Mouse (Mus musculus) liver, embryonic 13.5 days (tissue): ENCODE results near the gene Krt10. TPM values are rescaled to one million over a fixed set of nuclear protein-coding genes. Genes with fewer than 3 reads are reported as not detected.

ENCODE experiments used
- ATAC-seq: fragments of 200-750 bp; cut with Nextera tagmentation; 2 replicates; pipeline ENCODE4 v1.8.0; 2017; ENCODE audit warnings: low read depth, mild to moderate bottlenecking, moderate number of reproducible peaks, moderate library complexity
- DNase-seq: peaks from one replicate; pipeline ENCODE4 v3.0.0; 2022
- H3K27ac ChIP-seq: fragments of 300-500 bp; sonication (generic); 2 replicates; pipeline ENCODE4 v1.5.1; 2015; ENCODE audit warnings: moderate library complexity, mild to moderate bottlenecking, inconsistent platforms
- H3K27me3 ChIP-seq: fragments of 300-500 bp; sonication (generic); 2 replicates; pipeline ENCODE4 v1.6.1; 2015; ENCODE audit warnings: mild to moderate bottlenecking, inconsistent platforms
- H3K36me3 ChIP-seq: fragments of 300-500 bp; sonication (generic); 2 replicates; pipeline ENCODE4 v1.6.1; 2015; ENCODE audit warnings: mild to moderate bottlenecking, inconsistent platforms
- H3K4me1 ChIP-seq: fragments of 300-500 bp; sonication (generic); replicated peaks from 2 replicates; pipeline ENCODE4 v1.6.1; 2015; ENCODE audit warnings: inconsistent platforms
- H3K4me2 ChIP-seq: fragments of 300-500 bp; sonication (generic); 2 replicates; pipeline ENCODE4 v1.6.1; 2015; ENCODE audit warnings: inconsistent platforms, mild to moderate bottlenecking, moderate library complexity
- H3K4me3 ChIP-seq: fragments of 300-500 bp; sonication (generic); replicated peaks from 2 replicates; pipeline ENCODE4 v1.5.1; 2015; ENCODE audit warnings: mild to moderate bottlenecking, inconsistent platforms
- H3K9ac ChIP-seq: fragments of 300-500 bp; sonication (generic); 2 replicates; pipeline ENCODE4 v1.6.1; 2015; ENCODE audit warnings: mild to moderate bottlenecking, inconsistent platforms
- H3K9me3 ChIP-seq: fragments of 300-500 bp; sonication (generic); replicated peaks from 2 replicates; pipeline ENCODE4 v1.6.1; 2016; ENCODE audit warnings: inconsistent platforms
- WGBS: fragments of 180-500 bp; shearing (Covaris S2); methylation state at CpG from one replicate; pipeline ENCODE4 v1.1.7; 2015; ENCODE audit not compliant: insufficient replicate concordance; 5-methylcytosine and 5-hydroxymethylcytosine counted together
- polyA plus RNA-seq: library from polyadenylated mRNA; unstranded; fragments of >200 nt; fragmentation: Nextera tagmentation; extraction: Ambion mirVana; gene quantifications from 2 replicates; pipeline ENCODE4 v1.2.1, GENCODE M21; 2015

Krt10 gene
- polyA plus RNA-seq = 4.2 and 4.6 TPM in 2 replicates

GRCm38 (mm10) chr11:99389264-99389663 lies at the start of gene Krt10:
TSS of gene Krt10 (minus strand) at chr11:99389364.
- no peak within 1 kb of the TSS for H3K27ac ChIP-seq
- no peak for DNase-seq
- H3K9ac ChIP-seq = no peak within 1 kb of the TSS
- 65% methylated on average over 4 of the region's 4 CpGs for WGBS
- peaks cover 11% of the 10 kb centered on the region for H3K27me3 ChIP-seq
- H3K4me3 ChIP-seq = no peak within 1 kb of the TSS
- H3K36me3 ChIP-seq = no peaks in the 10 kb centered on the region
- H3K4me2 ChIP-seq = no peak within 1 kb of the TSS
- H3K4me1 ChIP-seq = peaks cover 6% of the 10 kb centered on the region
- no peak for ATAC-seq
- no peaks in the 10 kb centered on the region for H3K9me3 ChIP-seq

GRCm38 (mm10) chr11:99437972-99438371 lies 48.8 kb upstream of the Krt10 start, which contains the start of gene Krt20:
TSS of gene Krt20 (minus strand) at chr11:99438150.
- Histone ChIP-seq H3K9ac (peak within 1 kb of the TSS; percentile 13; the same call in 1 of the 2 replicates), H3K27ac (no peak within 1 kb of the TSS; the same call in 1 of the 2 replicates), H3K4me1 (0 out of 2 replicates have a peak, but pooled peaks cover 4% of the 10 kb centered on the region), H3K9me3 (no peaks in the 10 kb centered on the region), H3K4me3 (peak within 1 kb of the TSS; percentile 40), H3K27me3 (no peaks in the 10 kb centered on the region), H3K4me2 (peak within 1 kb of the TSS; percentile 35), H3K36me3 (no peaks in the 10 kb centered on the region)
- DNase-seq (no peak), ATAC-seq (peak; percentile 41; the same call in 1 of the 2 replicates)
- WGBS = 32% methylated on average over 10 of the region's 10 CpGs

GRCm38 (mm10) chr11:99436625-99437024 lies 47.5 kb upstream of the Krt10 start:
- 45% methylated on average over 4 of the region's 4 CpGs for WGBS
- Histone ChIP-seq H3K4me1 (0 out of 2 replicates have a peak, but pooled peaks cover 4% of the 10 kb centered on the region), H3K36me3 (no peaks in the 10 kb centered on the region), H3K27ac (no peak overlapping the region), H3K9me3 (no peaks in the 10 kb centered on the region), H3K4me2 (peak overlapping the region; percentile 35), H3K27me3 (no peaks in the 10 kb centered on the region), H3K4me3 (peak overlapping the region; percentile 32), H3K9ac (0 out of 2 replicates have a peak overlapping the region, but pooled peaks have one; percentile 13)
- ATAC-seq (no peak), DNase-seq (no peak)

- Histone ChIP-seq H3K4me2 (no peak overlapping the region), H3K4me3 (no peak overlapping the region), H3K27me3 (no peaks in the 10 kb centered on the region), H3K9ac (no peak overlapping the region), H3K27ac (no peak overlapping the region), H3K36me3 (no peaks in the 10 kb centered on the region), H3K9me3 (no peaks in the 10 kb centered on the region), H3K4me1 (no peaks in the 10 kb centered on the region)
- WGBS = 49% methylated on average over 12 of the region's 12 CpGs
- DNase-seq (no peak), ATAC-seq (no peak)
Measured at GRCm38 (mm10) chr11:99430670-99431069, 41.5 kb upstream of the Krt10 start.

- Histone ChIP-seq H3K4me2 (no peak within 1 kb of the TSS), H3K9ac (no peak within 1 kb of the TSS), H3K4me3 (no peak within 1 kb of the TSS), H3K36me3 (no peaks in the 10 kb centered on the region), H3K9me3 (no peaks in the 10 kb centered on the region), H3K27me3 (no peaks in the 10 kb centered on the region), H3K27ac (no peak within 1 kb of the TSS), H3K4me1 (no peaks in the 10 kb centered on the region)
- ATAC-seq (no peak), DNase-seq (no peak)
- WGBS = 70% methylated on average over 10 of the region's 10 CpGs
Measured at GRCm38 (mm10) chr11:99422159-99422558, 33.0 kb upstream of the Krt10 start, which contains the start of gene Krt12. TSS of gene Krt12 (minus strand) at chr11:99422259.

- no peak overlapping the region for H3K4me3 ChIP-seq
- no peak overlapping the region for H3K27ac ChIP-seq
- no peak overlapping the region for H3K4me2 ChIP-seq
- no peaks in the 10 kb centered on the region for H3K36me3 ChIP-seq
- H3K9ac ChIP-seq = no peak overlapping the region
- no peaks in the 10 kb centered on the region for H3K27me3 ChIP-seq
- no peak for ATAC-seq
- no peak for DNase-seq
- WGBS = 26% methylated on average over 10 of the region's 10 CpGs
- no peaks in the 10 kb centered on the region for H3K4me1 ChIP-seq
- H3K9me3 ChIP-seq = no peaks in the 10 kb centered on the region
Measured at GRCm38 (mm10) chr11:99420586-99420985, 31.4 kb upstream of the Krt10 start.

GRCm38 (mm10) chr11:99417819-99418218 lies 28.7 kb upstream of the Krt10 start:
- H3K27me3 ChIP-seq = no peaks in the 10 kb centered on the region
- H3K27ac ChIP-seq = no peak overlapping the region
- DNase-seq (no peak), ATAC-seq (no peak)
- no peaks in the 10 kb centered on the region for H3K9me3 ChIP-seq
- H3K4me1 ChIP-seq = no peaks in the 10 kb centered on the region
- H3K4me2 ChIP-seq = no peak overlapping the region
- H3K4me3 ChIP-seq = no peak overlapping the region
- H3K9ac ChIP-seq = no peak overlapping the region
- H3K36me3 ChIP-seq = no peaks in the 10 kb centered on the region
- 66% methylated on average over 16 of the region's 16 CpGs for WGBS

- Histone ChIP-seq H3K27ac (no peak overlapping the region), H3K4me2 (no peak overlapping the region), H3K36me3 (no peaks in the 10 kb centered on the region), H3K27me3 (no peaks in the 10 kb centered on the region), H3K4me1 (no peaks in the 10 kb centered on the region), H3K9ac (no peak overlapping the region), H3K4me3 (no peak overlapping the region), H3K9me3 (no peaks in the 10 kb centered on the region)
- WGBS = 67% methylated on average over 13 of the region's 13 CpGs
- ATAC-seq (no peak), DNase-seq (no peak)
Measured at GRCm38 (mm10) chr11:99416902-99417301, 27.7 kb upstream of the Krt10 start.

GRCm38 (mm10) chr11:99414463-99415147 lies 25.4 kb upstream of the Krt10 start:
- DNase-seq = no peak
- WGBS = 71% methylated on average over 13 of the region's 13 CpGs
- H3K27ac ChIP-seq = no peak overlapping the region
- H3K4me1 ChIP-seq = no peaks in the 10 kb centered on the region
- H3K4me3 ChIP-seq = no peak overlapping the region
- ATAC-seq = no peak
- no peaks in the 10 kb centered on the region for H3K36me3 ChIP-seq
- H3K9me3 ChIP-seq = no peaks in the 10 kb centered on the region
- no peak overlapping the region for H3K9ac ChIP-seq
- no peaks in the 10 kb centered on the region for H3K27me3 ChIP-seq
- no peak overlapping the region for H3K4me2 ChIP-seq

GRCm38 (mm10) chr11:99413247-99413646 lies 24.1 kb upstream of the Krt10 start:
- ATAC-seq (no peak), DNase-seq (no peak)
- 18% methylated on average over 6 of the region's 6 CpGs for WGBS
- Histone ChIP-seq H3K9me3 (no peaks in the 10 kb centered on the region), H3K4me2 (no peak overlapping the region), H3K27ac (no peak overlapping the region), H3K9ac (no peak overlapping the region), H3K4me1 (no peaks in the 10 kb centered on the region), H3K36me3 (no peaks in the 10 kb centered on the region), H3K27me3 (no peaks in the 10 kb centered on the region), H3K4me3 (no peak overlapping the region)

- Histone ChIP-seq H3K4me1 (no peaks in the 10 kb centered on the region), H3K27me3 (no peaks in the 10 kb centered on the region), H3K36me3 (no peaks in the 10 kb centered on the region), H3K9ac (no peak overlapping the region), H3K27ac (no peak overlapping the region), H3K9me3 (no peaks in the 10 kb centered on the region), H3K4me2 (no peak overlapping the region), H3K4me3 (no peak overlapping the region)
- DNase-seq (no peak), ATAC-seq (no peak)
- 53% methylated on average over 10 of the region's 10 CpGs for WGBS
Measured at GRCm38 (mm10) chr11:99406186-99406585, 17.0 kb upstream of the Krt10 start.
